Mouse (Mus musculus) embryonic facial prominence, embryonic 10.5 days (tissue): ENCODE measurements around the gene Zbtb22. TPM values are rescaled to one million over a fixed set of nuclear protein-coding genes. Genes with fewer than 3 reads are reported as not detected.

Source experiments
- microRNA-seq: library from miRNA; unstranded; fragments of <30 nt; microRNA quantifications from one replicate; pipeline ENCODE4, GENCODE M21; 2017
- polyA plus RNA-seq: library from polyadenylated mRNA; unstranded; fragments of >200 nt; fragmentation: Nextera tagmentation; extraction: Ambion mirVana; gene quantifications from 2 replicates; pipeline ENCODE4 v1.2.1, GENCODE M21; 2016

The Zbtb22 gene
- polyA plus RNA-seq, 1 experiment from 2014 or later = 21.1 TPM

Small RNAs within 50 kb of the gene (microRNA-seq; reads per million reads assigned to microRNA genes)
- not detected for gene Gm27740

Other genes with a start within 250 kb of the Zbtb22 start
- gene Hnrnpm, start 229.0 kb upstream of the Zbtb22 start, polyA plus RNA-seq = 567 and 569 TPM in 2 replicates
- 28.0 and 28.5 TPM in 2 replicates for gene March2, start 197.2 kb upstream of the Zbtb22 start, polyA plus RNA-seq
- 342 and 347 TPM in 2 replicates for gene Rab11b, start 155.4 kb upstream of the Zbtb22 start, polyA plus RNA-seq
- 33.4 and 39.0 TPM in 2 replicates for gene Angptl4, start 134.1 kb upstream of the Zbtb22 start, polyA plus RNA-seq
- 25.4 and 29.5 TPM in 2 replicates for gene Kank3, start 105.4 kb upstream of the Zbtb22 start, polyA plus RNA-seq
- gene Rps28, start 91.3 kb upstream of the Zbtb22 start, polyA plus RNA-seq = 866 and 898 TPM in 2 replicates
- gene Ndufa7, start 91.3 kb upstream of the Zbtb22 start, polyA plus RNA-seq = 469 and 477 TPM in 2 replicates
- 97.8 and 98.9 TPM in 2 replicates for gene Cd320, start 72.8 kb upstream of the Zbtb22 start, polyA plus RNA-seq
- not detected in 2 replicates for gene Gm7029, start 42.1 kb upstream of the Zbtb22 start, polyA plus RNA-seq
- gene Kifc1, start 25.2 kb upstream of the Zbtb22 start, polyA plus RNA-seq = 7.0 and 8.5 TPM in 2 replicates
- gene Platr17, start 10.8 kb upstream of the Zbtb22 start, polyA plus RNA-seq = 0.27 and 0.45 TPM in 2 replicates
- 80.0 and 84.9 TPM in 2 replicates for gene Daxx, start 6.5 kb upstream of the Zbtb22 start, polyA plus RNA-seq
- 9.9 and 11.8 TPM in 2 replicates for gene Tapbp, start within 50 bp of the Zbtb22 start, polyA plus RNA-seq
- 40.2 and 41.0 TPM in 2 replicates for gene Rgl2, start 13.6 kb downstream of the Zbtb22 start, polyA plus RNA-seq
- gene Pfdn6, start 24.4 kb downstream of the Zbtb22 start, polyA plus RNA-seq = 233 and 235 TPM in 2 replicates
- 62.1 and 66.0 TPM in 2 replicates for gene Wdr46, start 24.8 kb downstream of the Zbtb22 start, polyA plus RNA-seq
- 3.6 and 4.5 TPM in 2 replicates for gene B3galt4, start 35.6 kb downstream of the Zbtb22 start, polyA plus RNA-seq
- gene Vps52, start 39.9 kb downstream of the Zbtb22 start, polyA plus RNA-seq = 48.2 and 51.5 TPM in 2 replicates
- 1,569 and 1,593 TPM in 2 replicates for gene Rps18, start 40.1 kb downstream of the Zbtb22 start, polyA plus RNA-seq
- 8.4 and 13.4 TPM in 2 replicates for gene H2-K1, start 84.4 kb downstream of the Zbtb22 start, polyA plus RNA-seq
- gene Ring1, start 108.8 kb downstream of the Zbtb22 start, polyA plus RNA-seq = 11.0 and 11.6 TPM in 2 replicates
- gene H2-Ke6, start 112.2 kb downstream of the Zbtb22 start, polyA plus RNA-seq = 41.4 and 44.8 TPM in 2 replicates
- 167 and 177 TPM in 2 replicates for gene Slc39a7, start 115.8 kb downstream of the Zbtb22 start, polyA plus RNA-seq
- gene Rxrb, start 115.9 kb downstream of the Zbtb22 start, polyA plus RNA-seq = 44.7 and 47.9 TPM in 2 replicates
- gene Col11a2, start 123.5 kb downstream of the Zbtb22 start, polyA plus RNA-seq = 1.0 and 1.2 TPM in 2 replicates
- 0.31 and 0.69 TPM in 2 replicates for gene H2-Oa, start 176.4 kb downstream of the Zbtb22 start, polyA plus RNA-seq
- 4.2 and 4.8 TPM in 2 replicates for gene H2-DMa, start 203.6 kb downstream of the Zbtb22 start, polyA plus RNA-seq
- gene Brd2, start 206.7 kb downstream of the Zbtb22 start, polyA plus RNA-seq = 141 and 144 TPM in 2 replicates
- 0.17 and 0.28 TPM in 2 replicates for gene H2-DMb2, start 227.4 kb downstream of the Zbtb22 start, polyA plus RNA-seq
- gene H2-DMb1, start 237.2 kb downstream of the Zbtb22 start, polyA plus RNA-seq = 0.52 and 0.55 TPM in 2 replicates